Mouse (Mus musculus): ENCODE data around the gene Fam199x.

DNA sequence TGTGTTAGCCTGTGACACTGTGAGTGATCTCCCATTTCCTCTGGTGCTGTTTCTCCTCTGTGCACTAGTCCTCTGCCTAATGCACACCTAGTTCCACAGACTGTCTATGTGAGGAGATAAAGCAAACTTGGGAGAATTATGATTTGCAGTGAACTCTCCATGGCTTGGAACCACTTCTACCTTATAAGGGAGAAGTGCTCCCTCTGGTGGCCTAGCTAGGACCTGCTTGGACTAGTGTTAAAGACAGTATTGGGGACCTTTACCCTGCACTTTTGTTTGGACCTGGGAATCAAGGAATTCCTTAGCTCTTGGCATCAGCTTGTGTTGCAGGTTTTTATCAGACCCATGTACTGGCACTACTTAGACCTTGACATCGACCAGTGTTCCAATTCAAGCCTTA, 30.1 kb upstream of the Fam199x start:
- TF ChIP-seq EP300 (IDR thresholded peaks at IDR 0.05; ENCODE audit: low read depth) (no peak), CTCF (IDR thresholded peaks at IDR 0.05; ENCODE audit: low read depth) (peak; percentile 61)
